Mouse (Mus musculus) kidney, postnatal 0 days (tissue): Measurements from ENCODE around the gene Inpp5a. TPM values are rescaled to one million over a fixed set of nuclear protein-coding genes. Genes with fewer than 3 reads are reported as not detected.
A peak's percentile ranks its signal among the peaks of the same experiment; 100 is the strongest.

Experiments used
- ATAC-seq: fragments of 200-750 bp; cut with Nextera tagmentation; replicated peaks from 2 replicates; pipeline ENCODE4 v1.8.0; 2017; ENCODE audit warnings: low read depth, moderate number of reproducible peaks, moderate TSS enrichment, moderate library complexity; ENCODE audit not compliant: low FRiP score
- DNase-seq: peaks from one replicate; pipeline ENCODE4 v3.0.0-alpha.2; 2016; ENCODE audit warnings: low spot score
- H3K27ac ChIP-seq: fragments of 300-500 bp; sonication (generic); 2 replicates; pipeline ENCODE4 v1.5.1; 2014; ENCODE audit warnings: mild to moderate bottlenecking
- H3K27me3 ChIP-seq: fragments of 300-500 bp; sonication (generic); 2 replicates; pipeline ENCODE4 v1.6.1; 2014; ENCODE audit warnings: low read length, mixed read lengths; ENCODE audit not compliant: insufficient read depth
- H3K36me3 ChIP-seq: fragments of 300-500 bp; sonication (generic); 2 replicates; pipeline ENCODE4 v1.6.1; 2014; ENCODE audit warnings: low read length, mixed read lengths; ENCODE audit not compliant: insufficient read depth
- H3K4me1 ChIP-seq: fragments of 300-500 bp; sonication (generic); replicated peaks from 2 replicates; pipeline ENCODE4 v1.6.1; 2014; ENCODE audit warnings: antibody characterized with exemption, low read length, mixed read lengths; ENCODE audit not compliant: insufficient read depth
- H3K4me2 ChIP-seq: fragments of 300-500 bp; sonication (generic); 2 replicates; pipeline ENCODE4 v1.6.1; 2014; ENCODE audit warnings: mild to moderate bottlenecking, low read length, moderate library complexity, mixed read lengths
- H3K4me3 ChIP-seq: fragments of 300-500 bp; sonication (generic); replicated peaks from 2 replicates; pipeline ENCODE4 v1.5.1; 2014; ENCODE audit warnings: low read depth, low read length
- H3K9ac ChIP-seq: fragments of 300-500 bp; sonication (generic); 2 replicates; pipeline ENCODE4 v1.6.1; 2014; ENCODE audit warnings: low read depth, low read length
- H3K9me3 ChIP-seq: fragments of 300-500 bp; sonication (generic); replicated peaks from 2 replicates; pipeline ENCODE4 v1.6.1; 2016; ENCODE audit warnings: low read length, inconsistent platforms, mixed read lengths
- CTCF ChIP-seq: IDR thresholded peaks from 2 replicates; pipeline ENCODE4 v1.5.1; 2016; ENCODE audit warnings: antibody characterized with exemption, low read depth, mild to moderate bottlenecking, moderate library complexity
- WGBS: fragments of 180-500 bp; shearing (Covaris S2); extraction: QIAGEN DNeasy Blood & Tissue Kit; methylation state at CpG from one replicate; pipeline ENCODE4 v1.1.7; 2014; 5-methylcytosine and 5-hydroxymethylcytosine counted together
- polyA plus RNA-seq: library from polyadenylated mRNA; unstranded; fragments of >200 nt; fragmentation: Nextera tagmentation; extraction: Ambion mirVana; gene quantifications from 2 replicates; pipeline ENCODE4 v1.2.1, GENCODE M21; 2015

The Inpp5a gene
- polyA plus RNA-seq, 1 experiment from 2014 or later: 24.3 TPM

- Histone ChIP-seq H3K36me3 (no peaks in the 10 kb centered on the region), H3K9ac (peak overlapping the region; percentile 70), H3K27ac (peak overlapping the region; percentile 70), H3K4me2 (peak overlapping the region; percentile 52), H3K9me3 (no peaks in the 10 kb centered on the region), H3K4me1 (peaks cover 24% of the 10 kb centered on the region), H3K27me3 (no peaks in the 10 kb centered on the region), H3K4me3 (peak overlapping the region; percentile 47)
- ATAC-seq (no peak), DNase-seq (no peak)
- no peak for TF ChIP-seq CTCF
- WGBS: 16% methylated on average over 16 of the region's 16 CpGs
Measured at GRCm38 (mm10) chr7:139387921-139388669, 814 bp upstream of the Inpp5a start.

- Histone ChIP-seq H3K4me2 (peak overlapping the region; percentile 79), H3K27ac (peak overlapping the region; percentile 78), H3K36me3 (no peaks in the 10 kb centered on the region), H3K27me3 (no peaks in the 10 kb centered on the region), H3K4me3 (peak overlapping the region; percentile 89), H3K9me3 (no peaks in the 10 kb centered on the region), H3K4me1 (peaks cover 24% of the 10 kb centered on the region), H3K9ac (peak overlapping the region; percentile 94)
- WGBS: under 1% methylated on average over 41 of the region's 53 CpGs
- ATAC-seq (no peak), DNase-seq (peak; percentile 49)
- peak; percentile 27; the same call in 1 of the 2 replicates for TF ChIP-seq CTCF
Measured at GRCm38 (mm10) chr7:139389213-139389761, 378 bp downstream of the Inpp5a start.

GRCm38 (mm10) chr7:139390380-139390779, 1.5 kb downstream of the Inpp5a start:
- peak overlapping the region; percentile 89 for H3K4me3 ChIP-seq
- peaks cover 24% of the 10 kb centered on the region for H3K4me1 ChIP-seq
- H3K4me2 ChIP-seq: peak overlapping the region; percentile 79
- ATAC-seq (no peak), DNase-seq (no peak)
- H3K9me3 ChIP-seq: no peaks in the 10 kb centered on the region
- WGBS: 82% methylated on average over 3 of the region's 3 CpGs
- peak; percentile 28; the same call in 1 of the 2 replicates for TF ChIP-seq CTCF
- no peak overlapping the region for H3K27ac ChIP-seq
- no peaks in the 10 kb centered on the region for H3K27me3 ChIP-seq
- no peaks in the 10 kb centered on the region for H3K36me3 ChIP-seq
- H3K9ac ChIP-seq: peak overlapping the region; percentile 41

GRCm38 (mm10) chr7:139390926-139391325, 2.0 kb downstream of the Inpp5a start:
- Histone ChIP-seq H3K36me3 (no peaks in the 10 kb centered on the region), H3K4me1 (peaks cover 24% of the 10 kb centered on the region), H3K9me3 (no peaks in the 10 kb centered on the region), H3K4me3 (peak overlapping the region; percentile 89; the same call in 1 of the 2 replicates), H3K27me3 (no peaks in the 10 kb centered on the region), H3K9ac (0 out of 2 replicates have a peak overlapping the region, but pooled peaks have one; percentile 41), H3K4me2 (peak overlapping the region; percentile 79), H3K27ac (no peak overlapping the region)
- DNase-seq (no peak), ATAC-seq (no peak)
- no peak for TF ChIP-seq CTCF
- 79% methylated on average over 9 of the region's 9 CpGs for WGBS

- H3K9me3 ChIP-seq: no peaks in the 10 kb centered on the region
- peaks cover 24% of the 10 kb centered on the region for H3K4me1 ChIP-seq
- no peak overlapping the region for H3K27ac ChIP-seq
- ATAC-seq (no peak), DNase-seq (no peak)
- no peak overlapping the region for H3K9ac ChIP-seq
- peak overlapping the region; percentile 24; the same call in 1 of the 2 replicates for H3K4me2 ChIP-seq
- WGBS: 71% methylated on average over 5 of the region's 5 CpGs
- H3K4me3 ChIP-seq: no peak overlapping the region
- no peak for TF ChIP-seq CTCF
- H3K36me3 ChIP-seq: no peaks in the 10 kb centered on the region
- no peaks in the 10 kb centered on the region for H3K27me3 ChIP-seq
Measured at GRCm38 (mm10) chr7:139391691-139392090, 2.8 kb downstream of the Inpp5a start.

GRCm38 (mm10) chr7:139392106-139392505, 3.2 kb downstream of the Inpp5a start:
- H3K9me3 ChIP-seq: no peaks in the 10 kb centered on the region
- H3K9ac ChIP-seq: no peak overlapping the region
- WGBS: 54% methylated on average over 2 of the region's 2 CpGs
- no peaks in the 10 kb centered on the region for H3K27me3 ChIP-seq
- ATAC-seq: no peak
- no peak for TF ChIP-seq CTCF
- no peaks in the 10 kb centered on the region for H3K36me3 ChIP-seq
- no peak overlapping the region for H3K4me2 ChIP-seq
- H3K27ac ChIP-seq: no peak overlapping the region
- DNase-seq: no peak
- H3K4me3 ChIP-seq: no peak overlapping the region
- H3K4me1 ChIP-seq: peaks cover 24% of the 10 kb centered on the region
